Mouse (Mus musculus): ENCODE measurements at regions not wholly inside any gene's neighbourhood (a gene's known extent, or its start where the extent isn't known, plus 50 kb on each side); places are given as distances from the start of the nearest gene placed in this dataset.

DNA sequence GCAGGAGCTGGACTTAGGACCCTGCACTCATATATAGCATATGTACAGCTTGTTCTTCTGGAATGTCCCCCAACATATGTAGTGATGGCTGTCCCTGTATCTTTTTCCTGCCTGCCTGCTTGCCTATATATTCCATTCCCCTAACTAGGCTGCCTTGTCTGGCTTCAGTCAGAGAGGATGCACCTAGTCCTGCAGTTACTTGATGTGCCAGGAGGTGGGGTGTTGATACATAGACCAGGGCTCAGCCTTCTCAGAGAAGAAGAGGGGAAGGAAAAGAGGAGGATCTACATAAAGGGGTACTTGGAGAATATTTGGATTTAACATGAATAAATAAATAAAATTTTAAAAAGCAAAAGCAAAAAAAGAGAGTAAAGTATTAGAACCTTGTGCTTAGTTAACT, 479.3 kb upstream of the Negr1 start:
- H3K79me2 ChIP-seq (replicated peaks; ENCODE audit: control insufficient read depth, extremely low read depth, insufficient read depth, poor library complexity, severe bottlenecking): no peaks in the 10 kb centered on the region
- H3K27ac ChIP-seq (ENCODE audit: insufficient read depth, low read depth): no peak overlapping the region
- H3K36me3 ChIP-seq (replicated peaks in 1 of 2; ENCODE audit: control insufficient read depth in 1 of 2, insufficient read depth in 1 of 2, low read length in 1 of 2): no peaks in the 10 kb centered on the region
- H3K4me1 ChIP-seq (ENCODE audit: control insufficient read depth in 1 of 2, insufficient read depth in 2 of 2): no peaks in the 10 kb centered on the region
- no peak overlapping the region for H3K4me3 ChIP-seq (replicated peaks in 1 of 3; ENCODE audit: low read depth in 2 of 3, low read length in 2 of 3, poor library complexity in 1 of 3)
- in situ Hi-C loops (cut with MboI; ENCODE audit: low pct_ligation_motif_present, low pct_unique_long_range_greater_than_20kb, low sequenced_read_pairs): no loop called here
- peak; percentile 7 for DNase-seq (ENCODE audit: extremely low read depth)
- dilution Hi-C loops (cut with MboI; ENCODE audit: extremely low pct_ligation_motif_present, extremely low pct_unique_long_range_greater_than_20kb, low sequenced_read_pairs): no loop called here
- H3K4me2 ChIP-seq (ENCODE audit: insufficient read depth, low read depth, poor library complexity, severe bottlenecking): no peak overlapping the region
- peaks cover 19% of the 10 kb centered on the region for H3K9me3 ChIP-seq (replicated peaks; ENCODE audit: low read length)
- H3K9ac ChIP-seq (ENCODE audit: insufficient read depth, low read depth): no peak overlapping the region
- H3K27me3 ChIP-seq (replicated peaks): no peaks in the 10 kb centered on the region
- TF ChIP-seq PAX5 (IDR thresholded peaks at IDR 0.05; ENCODE audit: low read length): no peak
- TF ChIP-seq ELF1 (IDR thresholded peaks at IDR 0.05; ENCODE audit: low read depth, low read length): no peak
- no peak for TF ChIP-seq CTCF (conservative IDR thresholded peaks at IDR 0.05 in 1 of 2, IDR thresholded peaks at IDR 0.05 in 1 of 2; ENCODE audit: low read depth in 2 of 2, low read length in 2 of 2)
- TF ChIP-seq ZC3H11A (IDR thresholded peaks at IDR 0.05; ENCODE audit: low read depth, low read length): no peak
- TF ChIP-seq TCF12 (IDR thresholded peaks at IDR 0.05; ENCODE audit: low read depth, low read length): no peak
- no peak for TF ChIP-seq ZMIZ1 (IDR thresholded peaks at IDR 0.05; ENCODE audit: low read depth, low read length)
- TF ChIP-seq RCOR1 (conservative IDR thresholded peaks at IDR 0.05; ENCODE audit: low read depth, low read length): no peak
- no peak for TF ChIP-seq JUN (IDR thresholded peaks at IDR 0.05; ENCODE audit: insufficient read depth, low read depth, low read length)

DNA sequence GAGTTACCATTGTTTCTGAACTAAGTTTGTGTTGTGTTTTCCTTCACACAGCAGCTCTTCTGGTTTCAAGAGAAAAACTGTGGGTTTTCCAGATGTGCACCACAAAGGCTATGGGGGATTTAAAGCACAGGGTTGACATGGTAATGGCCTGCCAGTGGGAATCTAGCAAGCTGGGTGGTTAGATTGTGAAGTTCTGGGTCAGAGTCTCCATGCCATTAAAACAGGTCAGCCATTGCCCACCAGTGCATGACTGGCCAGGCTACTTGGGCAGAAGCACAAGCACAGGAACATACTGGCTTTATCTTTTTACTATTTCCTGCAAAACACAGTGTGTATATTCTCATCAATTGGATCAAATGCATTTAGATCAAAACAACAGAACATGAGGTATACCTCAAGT, 467.9 kb upstream of the Negr1 start:
- no peak for DNase-seq (ENCODE audit: extremely low read depth)
- in situ Hi-C loops (cut with MboI; ENCODE audit: low pct_ligation_motif_present, low pct_unique_long_range_greater_than_20kb, low sequenced_read_pairs) (no loop called here), dilution Hi-C loops (cut with MboI; ENCODE audit: extremely low pct_ligation_motif_present, extremely low pct_unique_long_range_greater_than_20kb, low sequenced_read_pairs) (no loop called here)
- H3K27me3 ChIP-seq (replicated peaks): no peaks in the 10 kb centered on the region
- no peaks in the 10 kb centered on the region for H3K36me3 ChIP-seq (replicated peaks in 1 of 2; ENCODE audit: control insufficient read depth in 1 of 2, insufficient read depth in 1 of 2, low read length in 1 of 2)
- TF ChIP-seq ZNF384 (IDR thresholded peaks at IDR 0.05; ENCODE audit: low read depth, low read length) (no peak), KAT2A (IDR thresholded peaks at IDR 0.05; ENCODE audit: insufficient replicate concordance, low read length) (no peak)
- no peak overlapping the region for H3K4me2 ChIP-seq (ENCODE audit: insufficient read depth, low read depth, poor library complexity, severe bottlenecking)
- H3K27ac ChIP-seq (ENCODE audit: insufficient read depth, low read depth): no peak overlapping the region
- no peaks in the 10 kb centered on the region for H3K4me1 ChIP-seq (ENCODE audit: control insufficient read depth in 1 of 2, insufficient read depth in 2 of 2)
- no peak overlapping the region for H3K9ac ChIP-seq (ENCODE audit: insufficient read depth, low read depth)
- H3K4me3 ChIP-seq (replicated peaks in 1 of 3; ENCODE audit: low read depth in 2 of 3, low read length in 2 of 3, poor library complexity in 1 of 3): no peak overlapping the region
- peaks cover 16% of the 10 kb centered on the region for H3K9me3 ChIP-seq (replicated peaks; ENCODE audit: low read length)
- H3K79me2 ChIP-seq (replicated peaks; ENCODE audit: control insufficient read depth, extremely low read depth, insufficient read depth, poor library complexity, severe bottlenecking): no peaks in the 10 kb centered on the region

DNA sequence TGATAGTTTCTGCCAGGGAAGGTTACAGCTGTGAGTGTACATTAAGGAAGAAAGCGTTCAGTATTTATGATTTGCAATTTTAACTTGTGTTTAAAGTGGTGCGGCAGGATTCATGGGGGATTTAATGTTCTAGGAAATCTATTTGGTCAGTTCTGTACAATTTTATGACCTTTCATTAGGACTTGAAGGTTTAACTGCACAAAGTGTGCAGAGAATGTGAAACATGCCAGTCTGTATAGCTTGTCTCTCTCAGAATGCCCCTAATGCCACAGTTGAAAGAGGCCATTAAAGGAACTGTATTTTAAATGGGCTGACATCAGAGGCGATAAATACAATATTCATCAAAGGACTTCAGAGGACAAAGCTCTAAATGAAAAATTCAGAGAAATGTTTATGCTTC, 466.6 kb upstream of the Negr1 start:
- no peak overlapping the region for H3K4me3 ChIP-seq (replicated peaks in 1 of 3; ENCODE audit: low read depth in 2 of 3, low read length in 2 of 3, poor library complexity in 1 of 3)
- no peak for TF ChIP-seq SMC3 (IDR thresholded peaks at IDR 0.05; ENCODE audit: low read depth, low read length)
- no peak for TF ChIP-seq BHLHE40 (IDR thresholded peaks at IDR 0.05; ENCODE audit: low read depth, low read length)
- TF ChIP-seq ELF1 (IDR thresholded peaks at IDR 0.05; ENCODE audit: low read depth, low read length): no peak
- TF ChIP-seq CHD2 (IDR thresholded peaks at IDR 0.05; ENCODE audit: low read length): no peak
- no peak for TF ChIP-seq MAZ (IDR thresholded peaks at IDR 0.05; ENCODE audit: low read depth, low read length)
- no peak for TF ChIP-seq GABPA (IDR thresholded peaks at IDR 0.05; ENCODE audit: insufficient replicate concordance, low read depth, low read length)
- no peak for TF ChIP-seq E2F4 (IDR thresholded peaks at IDR 0.05; ENCODE audit: insufficient replicate concordance, low read depth, low read length)
- no peak for TF ChIP-seq MEF2A (IDR thresholded peaks at IDR 0.05; ENCODE audit: borderline replicate concordance, low read depth, low read length)
- no peak for TF ChIP-seq EP300 (IDR thresholded peaks at IDR 0.05; ENCODE audit: low read length)
- no peak for TF ChIP-seq TCF12 (IDR thresholded peaks at IDR 0.05; ENCODE audit: low read depth, low read length)
- no peak for TF ChIP-seq IRF4 (IDR thresholded peaks at IDR 0.05; ENCODE audit: low read depth, low read length)
- H3K27ac ChIP-seq (ENCODE audit: insufficient read depth, low read depth): no peak overlapping the region
- H3K27me3 ChIP-seq (replicated peaks): no peaks in the 10 kb centered on the region
- dilution Hi-C loops (cut with MboI; ENCODE audit: extremely low pct_ligation_motif_present, extremely low pct_unique_long_range_greater_than_20kb, low sequenced_read_pairs) (no loop called here), in situ Hi-C loops (cut with MboI; ENCODE audit: low pct_ligation_motif_present, low pct_unique_long_range_greater_than_20kb, low sequenced_read_pairs) (no loop called here)
- H3K9me3 ChIP-seq (replicated peaks; ENCODE audit: low read length): peaks cover 18% of the 10 kb centered on the region
- H3K36me3 ChIP-seq (replicated peaks in 1 of 2; ENCODE audit: control insufficient read depth in 1 of 2, insufficient read depth in 1 of 2, low read length in 1 of 2): no peaks in the 10 kb centered on the region
- H3K9ac ChIP-seq (ENCODE audit: insufficient read depth, low read depth): no peak overlapping the region
- H3K79me2 ChIP-seq (replicated peaks; ENCODE audit: control insufficient read depth, extremely low read depth, insufficient read depth, poor library complexity, severe bottlenecking): no peaks in the 10 kb centered on the region
- DNase-seq (ENCODE audit: extremely low read depth): no peak
- H3K4me1 ChIP-seq (ENCODE audit: control insufficient read depth in 1 of 2, insufficient read depth in 2 of 2): no peaks in the 10 kb centered on the region
- H3K4me2 ChIP-seq (ENCODE audit: insufficient read depth, low read depth, poor library complexity, severe bottlenecking): no peak overlapping the region

Data from CH12.LX (cell line).